Mouse (Mus musculus) right cerebral cortex, postnatal 36 days (tissue): ENCODE measurements around the gene Hist1h2bb.
A peak's percentile ranks its signal among the peaks of the same experiment; 100 is the strongest.
"Not testable (repeated sequence)": the region's sequence is repeated elsewhere in the genome, so short reads cannot be mapped to it uniquely, and the experiment has no call there.

Experiments
- DNase-seq, 2 experiments: peaks; one replicate each; pipeline ENCODE4 v3.0.0; 2022; ENCODE audit warnings: low spot score in 2 of 2, mixed read lengths in 1 of 2

Gene Hist1h2bb

GRCm38 (mm10) chr13:23764324-23765171 is 18.0 kb downstream of the Hist1h2bb start:
- DNase-seq = no peak

GRCm38 (mm10) chr13:23765172-23765513 is 18.6 kb downstream of the Hist1h2bb start:
- DNase-seq = no peak

- DNase-seq = no peak
Observed at GRCm38 (mm10) chr13:23766772-23767171, 20.2 kb downstream of the Hist1h2bb start.

GRCm38 (mm10) chr13:23768834-23769397 is 22.4 kb downstream of the Hist1h2bb start:
- no peak for DNase-seq

- DNase-seq = not testable (repeated sequence)
Observed at GRCm38 (mm10) chr13:23769613-23770012, 23.1 kb downstream of the Hist1h2bb start, which contains the start of gene Trim38. Trim38 (plus strand) TSS chr13:23769913.

- peak; percentile 23 to 39 for DNase-seq
Observed at GRCm38 (mm10) chr13:23772561-23773313, 26.2 kb downstream of the Hist1h2bb start.

- no peak for DNase-seq
Observed at GRCm38 (mm10) chr13:23778339-23778738, 31.8 kb downstream of the Hist1h2bb start.

GRCm38 (mm10) chr13:23779025-23779424 is 32.5 kb downstream of the Hist1h2bb start:
- DNase-seq = no peak

GRCm38 (mm10) chr13:23792520-23792919 is 46.0 kb downstream of the Hist1h2bb start:
- DNase-seq = peak in 1 of 2 experiments; percentile 7
